Mouse (Mus musculus): Measurements from ENCODE around the gene Rpl9. TPM values are rescaled to one million over a fixed set of nuclear protein-coding genes. Genes with fewer than 3 reads are reported as not detected.

Rpl9 gene
- polyA plus RNA-seq (2012) = 61.7 and 74.9 TPM in 2 replicates

DNA sequence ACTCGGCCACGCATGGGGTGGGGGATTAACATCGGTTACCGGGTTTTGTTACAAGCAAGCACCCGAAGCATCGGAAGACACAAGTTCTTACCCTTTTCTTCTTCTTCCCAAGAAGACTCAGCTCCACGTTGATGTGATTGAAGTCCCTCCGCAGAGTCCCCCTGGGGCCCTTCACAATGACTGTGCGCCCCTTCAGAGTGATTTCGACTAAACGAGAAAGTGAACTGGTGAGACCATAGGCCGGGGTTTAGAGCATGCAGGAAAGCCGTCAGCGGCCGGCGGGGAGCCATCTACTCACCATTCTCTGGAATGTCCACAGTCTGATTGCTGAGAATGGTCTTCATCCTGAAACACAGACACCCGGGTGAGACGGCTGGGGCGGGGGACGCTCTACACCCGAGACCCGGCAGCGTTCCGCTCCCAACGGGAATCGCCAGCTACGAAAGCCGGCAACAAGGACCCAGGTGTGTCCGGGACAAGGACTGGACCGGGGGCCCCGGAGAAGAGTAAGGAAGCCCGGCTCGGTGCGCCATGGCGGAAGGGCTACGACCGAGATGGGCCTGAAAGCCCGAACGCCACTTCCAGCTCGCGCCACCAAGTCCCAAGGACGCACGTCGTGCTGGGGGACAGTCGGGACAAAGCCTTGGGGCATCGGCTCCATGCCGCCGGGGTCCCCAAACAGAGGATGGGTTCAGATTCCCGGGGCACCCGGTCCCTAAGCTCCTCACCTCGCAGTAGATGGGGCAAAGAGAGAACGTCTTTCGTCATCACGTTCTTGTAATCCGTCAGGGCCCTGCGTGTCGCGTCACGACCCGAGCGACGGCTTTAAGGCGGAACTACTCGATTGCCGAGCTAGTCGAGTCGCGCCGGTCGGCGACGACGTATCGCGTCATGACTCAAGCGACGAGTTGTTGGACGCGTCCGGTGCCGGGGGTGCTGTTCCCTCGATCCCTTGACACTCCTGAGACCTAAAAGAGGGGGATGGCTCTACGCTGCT is at the start of gene Rpl9, which contains the start of gene Lias:
Gene Rpl9, minus strand, starts transcription at position 797 of the 997 bp plus-strand sequence.
Gene Lias, plus strand, starts transcription at position 850 of the 997 bp plus-strand sequence.

DNA sequence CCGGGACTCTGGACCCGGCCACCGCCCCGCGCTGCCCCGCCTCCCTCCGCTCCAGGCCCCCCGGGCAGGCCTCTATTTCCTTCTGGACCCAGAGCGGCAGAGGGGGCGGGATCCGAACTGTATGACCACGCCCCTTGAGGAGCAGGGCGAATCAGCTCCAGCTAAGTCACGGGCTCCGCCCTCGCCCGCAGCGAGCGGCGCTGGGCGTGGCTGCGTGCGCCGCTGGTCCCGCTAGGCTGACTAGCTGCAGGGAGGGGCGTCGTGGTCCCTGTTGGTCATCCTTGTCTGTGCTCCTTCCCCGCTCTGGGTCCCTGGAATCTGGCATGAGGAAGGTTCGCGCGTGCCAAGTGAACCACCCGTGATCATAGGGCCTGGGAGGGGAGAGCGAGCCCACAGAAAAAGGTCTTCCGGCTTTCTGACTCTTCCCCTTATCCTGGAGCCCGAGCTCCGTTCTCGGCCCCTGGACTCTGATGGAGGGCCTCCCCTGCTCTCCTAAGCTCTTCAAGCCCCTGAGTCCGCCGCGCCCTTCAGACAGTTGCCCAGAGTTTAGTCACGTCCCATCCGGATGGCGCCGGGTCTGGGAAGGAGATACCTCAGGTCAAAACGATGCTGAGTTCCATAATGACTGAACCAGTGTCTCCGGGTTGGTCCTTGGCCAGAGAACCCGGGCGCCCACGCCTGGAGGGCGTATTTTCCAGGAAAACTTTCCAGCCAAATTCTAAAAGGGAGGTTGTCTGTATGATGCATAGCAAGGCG is 44.7 kb upstream of the Rpl9 start, which contains the start of gene Ugdh:
Gene Ugdh, minus strand, starts transcription at position 144 of the 756 bp plus-strand sequence.

DNA sequence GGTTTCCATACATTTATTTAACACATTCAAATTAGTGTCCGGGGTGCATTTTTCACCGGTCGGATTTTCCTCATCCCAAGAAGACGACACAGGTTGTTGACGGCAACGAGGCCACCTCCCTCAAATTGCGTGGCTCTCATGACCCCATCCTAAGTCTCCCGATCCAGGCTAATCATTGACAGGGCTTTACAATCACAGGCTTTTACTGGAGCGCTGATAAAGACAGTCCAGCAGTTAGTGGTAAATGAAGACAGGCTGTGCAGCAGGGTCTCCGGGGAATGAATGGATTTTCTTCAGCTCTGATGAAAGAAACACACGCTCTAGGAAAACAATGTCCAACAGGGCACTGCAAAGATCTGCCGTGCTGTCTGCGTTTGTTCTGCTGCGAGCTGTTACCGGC is 43.1 kb downstream of the Rpl9 start, which contains the start of gene Klb:
Gene Klb, plus strand, starts transcription at position 147 of the 400 bp plus-strand sequence.

Other genes starting within 250 kb of the Rpl9 start
- gene Wdr19, start 191.7 kb downstream of the Rpl9 start, polyA plus RNA-seq (2012) = 0.23 and 0.41 TPM in 2 replicates
- 19.7 and 20.9 TPM in 2 replicates for gene Rfc1, start 55.8 kb downstream of the Rpl9 start, polyA plus RNA-seq (2012)
- gene Klb, start 43.1 kb downstream of the Rpl9 start, polyA plus RNA-seq (2012) = not detected in 2 replicates
- 6.9 and 7.3 TPM in 2 replicates for gene Lias, start 53 bp upstream of the Rpl9 start, polyA plus RNA-seq (2012)
- gene Ugdh, start 44.5 kb upstream of the Rpl9 start, polyA plus RNA-seq (2012) = 5.7 and 7.3 TPM in 2 replicates
- gene Gm43552, start 101.4 kb upstream of the Rpl9 start, polyA plus RNA-seq (2012) = 100.0 and 113 TPM in 2 replicates
- 41.1 and 48.7 TPM in 2 replicates for gene Smim14, start 145.7 kb upstream of the Rpl9 start, polyA plus RNA-seq (2012)
- gene Ube2k, start 145.8 kb upstream of the Rpl9 start, polyA plus RNA-seq (2012) = 112 and 138 TPM in 2 replicates